Mouse (Mus musculus) heart, embryonic 13.5 days (tissue): ENCODE measurements at regions not wholly inside any gene's neighbourhood (a gene's known extent, or its start where the extent isn't known, plus 50 kb on each side); places are given as distances from the start of the nearest gene placed in this dataset.

Experiments
- ATAC-seq: fragments of 200-750 bp; cut with Nextera tagmentation; 2 replicates; pipeline ENCODE4 v1.8.0; 2017; ENCODE audit warnings: moderate TSS enrichment; ENCODE audit not compliant: insufficient number of reproducible peaks, low FRiP score, low TSS enrichment; ENCODE audit errors: extremely low read depth
- H3K27ac ChIP-seq: fragments of 300-500 bp; sonication (generic); replicated peaks from 2 replicates; pipeline ENCODE4 v1.5.1; 2015; ENCODE audit warnings: moderate library complexity, mild to moderate bottlenecking, inconsistent platforms
- H3K27me3 ChIP-seq: fragments of 300-500 bp; sonication (generic); replicated peaks from 2 replicates; pipeline ENCODE4 v1.6.1; 2015; ENCODE audit warnings: mild to moderate bottlenecking, inconsistent platforms
- H3K36me3 ChIP-seq: fragments of 300-500 bp; sonication (generic); 2 replicates; pipeline ENCODE4 v1.6.1; 2015; ENCODE audit warnings: mild to moderate bottlenecking, inconsistent platforms
- H3K4me1 ChIP-seq: fragments of 300-500 bp; sonication (generic); 2 replicates; pipeline ENCODE4 v1.6.1; 2015; ENCODE audit warnings: inconsistent platforms
- H3K4me2 ChIP-seq: fragments of 300-500 bp; sonication (generic); 2 replicates; pipeline ENCODE4 v1.6.1; 2015; ENCODE audit warnings: inconsistent platforms, mild to moderate bottlenecking, moderate library complexity
- H3K4me3 ChIP-seq: fragments of 300-500 bp; sonication (generic); 2 replicates; pipeline ENCODE4 v1.5.1; 2015; ENCODE audit warnings: moderate library complexity, mild to moderate bottlenecking, inconsistent platforms
- H3K9ac ChIP-seq: fragments of 300-500 bp; sonication (generic); 2 replicates; pipeline ENCODE4 v1.6.1; 2015; ENCODE audit warnings: inconsistent platforms, mild to moderate bottlenecking, moderate library complexity
- H3K9me3 ChIP-seq: fragments of 300-500 bp; sonication (generic); 2 replicates; pipeline ENCODE4 v1.6.1; 2016; ENCODE audit warnings: inconsistent platforms
- WGBS: fragments of 180-500 bp; shearing (Covaris S2); methylation state at CpG from one replicate; pipeline ENCODE4 v1.1.7; 2015; ENCODE audit warnings: mixed read lengths; 5-methylcytosine and 5-hydroxymethylcytosine counted together

DNA sequence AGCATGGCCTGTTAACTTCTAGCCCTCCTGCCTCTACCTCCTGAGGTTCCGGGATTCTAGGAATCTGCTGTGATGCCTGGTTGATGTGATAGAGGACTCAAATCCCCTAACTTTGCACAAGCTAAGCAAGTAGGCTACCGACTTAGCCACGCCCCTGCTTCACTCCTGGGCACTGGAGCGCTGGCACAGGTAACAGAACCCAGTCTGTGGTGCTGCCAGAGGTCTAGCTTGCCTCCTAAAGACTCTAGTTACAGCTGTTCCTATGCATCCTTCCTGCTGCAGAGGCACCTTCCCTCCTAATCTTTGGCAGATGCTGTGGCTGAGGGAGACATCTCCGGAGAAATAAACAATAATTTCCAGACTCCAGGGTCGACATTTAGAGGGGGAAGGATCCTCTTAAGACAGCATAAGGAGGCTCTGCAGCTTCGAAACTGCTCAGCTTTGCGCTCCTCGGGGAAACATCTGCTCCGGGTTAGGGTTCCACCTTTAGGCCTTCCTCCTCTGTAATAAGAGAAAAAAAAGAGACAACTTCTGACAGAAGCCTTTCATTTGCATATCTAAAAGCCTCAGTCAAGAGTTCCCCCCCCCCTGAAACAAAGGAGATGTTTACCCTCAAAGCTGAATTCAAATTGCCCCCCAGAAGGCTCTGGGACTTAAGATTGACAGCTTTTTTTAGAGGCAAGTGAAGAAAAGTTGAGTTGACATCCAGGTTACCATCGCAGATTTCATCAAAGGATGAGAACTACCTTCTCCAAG is 155.4 kb upstream of the Plekha5 start:
- Histone ChIP-seq H3K27me3 (no peaks in the 10 kb centered on the region), H3K4me1 (no peaks in the 10 kb centered on the region), H3K9ac (no peak overlapping the region), H3K4me2 (no peak overlapping the region), H3K4me3 (no peak overlapping the region), H3K9me3 (no peaks in the 10 kb centered on the region), H3K36me3 (no peaks in the 10 kb centered on the region), H3K27ac (no peak overlapping the region)
- no peak for ATAC-seq
- WGBS, result 34% methylated on average over 11 of the region's 11 CpGs

DNA sequence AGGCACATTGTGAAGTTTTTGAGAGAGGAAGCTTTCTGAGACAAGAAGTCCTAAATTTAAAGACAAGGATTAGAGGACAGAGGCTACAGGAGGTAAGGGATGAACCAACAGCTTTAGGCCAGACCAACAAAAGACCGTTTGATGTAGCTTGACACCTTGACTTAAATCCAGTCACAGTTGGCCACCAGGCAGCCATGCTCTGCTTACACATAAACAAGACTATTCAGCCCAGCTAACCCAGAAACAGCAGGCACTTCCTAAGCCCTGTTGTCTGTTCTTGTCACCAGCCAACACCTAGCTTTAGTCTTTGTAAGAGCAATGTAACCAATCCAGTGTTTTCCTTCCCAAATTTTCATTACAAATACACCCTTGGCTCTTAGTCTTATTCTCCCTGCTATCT is 159.9 kb upstream of the Plekha5 start:
- Histone ChIP-seq H3K9me3 (no peaks in the 10 kb centered on the region), H3K4me2 (no peak overlapping the region), H3K4me3 (no peak overlapping the region), H3K27ac (no peak overlapping the region), H3K36me3 (no peaks in the 10 kb centered on the region), H3K9ac (no peak overlapping the region), H3K27me3 (no peaks in the 10 kb centered on the region), H3K4me1 (no peaks in the 10 kb centered on the region)
- WGBS, result 29% methylated on average over 1 of the region's 1 CpGs
- ATAC-seq, result no peak

- no peak for ATAC-seq
- no peak overlapping the region for H3K4me2 ChIP-seq
- no peaks in the 10 kb centered on the region for H3K36me3 ChIP-seq
- no peak overlapping the region for H3K27ac ChIP-seq
- 74% methylated on average over 1 of the region's 1 CpGs for WGBS
- no peak overlapping the region for H3K9ac ChIP-seq
- H3K27me3 ChIP-seq, result no peaks in the 10 kb centered on the region
- H3K4me3 ChIP-seq, result no peak overlapping the region
- H3K9me3 ChIP-seq, result no peaks in the 10 kb centered on the region
- no peaks in the 10 kb centered on the region for H3K4me1 ChIP-seq
These were observed 162.0 kb upstream of the Plekha5 start for GRCm38 (mm10) chr6:140261813-140262212.

GRCm38 (mm10) chr6:140258761-140259160 is 165.1 kb upstream of the Plekha5 start:
- H3K27ac ChIP-seq, result no peak overlapping the region
- 84% methylated on average over 3 of the region's 3 CpGs for WGBS
- H3K36me3 ChIP-seq, result no peaks in the 10 kb centered on the region
- H3K4me1 ChIP-seq, result no peaks in the 10 kb centered on the region
- ATAC-seq, result no peak
- no peaks in the 10 kb centered on the region for H3K9me3 ChIP-seq
- H3K4me3 ChIP-seq, result no peak overlapping the region
- H3K4me2 ChIP-seq, result no peak overlapping the region
- no peak overlapping the region for H3K9ac ChIP-seq
- no peaks in the 10 kb centered on the region for H3K27me3 ChIP-seq

DNA sequence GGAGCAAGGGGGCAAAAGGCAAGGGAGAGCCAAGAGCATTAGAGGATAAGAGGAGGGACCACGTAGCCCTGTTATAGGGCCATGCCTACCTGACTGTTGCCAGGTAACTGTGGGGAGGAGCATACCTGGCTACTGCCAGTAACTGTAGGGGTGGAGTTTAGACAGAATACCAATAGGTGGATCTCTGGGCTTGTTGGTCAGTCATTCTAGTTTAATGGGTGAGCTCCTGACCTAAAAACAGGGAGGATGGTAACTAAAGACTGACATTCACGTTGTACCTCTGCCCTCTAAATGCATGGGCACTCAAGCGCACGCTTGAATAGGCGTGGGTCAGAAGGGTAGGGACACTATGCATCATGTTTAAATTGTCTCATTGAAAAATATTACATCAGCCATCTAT is 165.8 kb upstream of the Plekha5 start:
- H3K9me3 ChIP-seq, result no peaks in the 10 kb centered on the region
- H3K27me3 ChIP-seq, result no peaks in the 10 kb centered on the region
- H3K27ac ChIP-seq, result no peak overlapping the region
- no peaks in the 10 kb centered on the region for H3K36me3 ChIP-seq
- H3K4me2 ChIP-seq, result no peak overlapping the region
- ATAC-seq, result no peak
- H3K4me3 ChIP-seq, result no peak overlapping the region
- no peaks in the 10 kb centered on the region for H3K4me1 ChIP-seq
- H3K9ac ChIP-seq, result no peak overlapping the region
- 84% methylated on average over 5 of the region's 5 CpGs for WGBS

GRCm38 (mm10) chr6:140251527-140251926 is 172.3 kb upstream of the Plekha5 start:
- no peak overlapping the region for H3K27ac ChIP-seq
- no peak for ATAC-seq
- no peaks in the 10 kb centered on the region for H3K27me3 ChIP-seq
- H3K36me3 ChIP-seq, result no peaks in the 10 kb centered on the region
- no peaks in the 10 kb centered on the region for H3K9me3 ChIP-seq
- H3K9ac ChIP-seq, result no peak overlapping the region
- WGBS, result 78% methylated on average over 4 of the region's 4 CpGs
- no peaks in the 10 kb centered on the region for H3K4me1 ChIP-seq
- H3K4me2 ChIP-seq, result no peak overlapping the region
- no peak overlapping the region for H3K4me3 ChIP-seq

DNA sequence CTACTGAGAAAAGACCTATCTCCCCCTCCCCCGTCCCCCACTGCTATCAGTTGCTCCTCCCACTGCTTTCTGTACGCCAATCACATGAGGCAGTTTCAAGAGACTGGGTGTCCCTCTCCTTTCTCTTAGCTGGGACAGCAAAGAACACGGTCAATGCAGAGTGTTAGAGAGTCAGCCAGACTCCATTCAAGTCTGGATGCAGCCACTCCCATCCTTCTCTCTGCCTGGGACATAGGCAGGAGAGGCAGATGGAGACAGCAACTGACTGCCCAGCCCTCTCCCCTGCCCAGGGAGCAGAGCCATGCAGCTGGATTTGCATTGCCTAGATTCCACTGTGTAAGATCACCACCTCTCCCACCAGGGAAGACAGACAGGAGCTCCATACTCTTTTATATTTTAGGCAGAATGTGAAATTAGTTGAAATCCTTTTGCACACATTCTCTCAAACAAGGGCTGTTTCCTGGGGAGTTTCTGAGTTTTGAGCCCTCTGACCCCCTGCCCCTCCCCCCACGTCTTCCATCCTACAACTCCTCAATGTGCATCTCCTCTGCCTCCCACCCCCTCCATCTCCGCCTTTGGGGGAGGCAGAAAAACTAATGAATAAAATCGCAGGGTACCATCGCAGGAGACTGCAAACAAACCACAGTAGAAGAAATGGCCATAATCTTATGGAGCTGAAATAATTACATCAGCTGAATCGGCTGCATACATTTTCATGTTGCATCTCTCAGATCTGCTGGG is 180.3 kb upstream of the Plekha5 start:
- H3K27me3 ChIP-seq, result no peaks in the 10 kb centered on the region
- H3K27ac ChIP-seq, result no peak overlapping the region
- ATAC-seq, result no peak
- H3K9me3 ChIP-seq, result no peaks in the 10 kb centered on the region
- no peaks in the 10 kb centered on the region for H3K4me1 ChIP-seq
- H3K9ac ChIP-seq, result no peak overlapping the region
- no peak overlapping the region for H3K4me2 ChIP-seq
- no peak overlapping the region for H3K4me3 ChIP-seq
- no peaks in the 10 kb centered on the region for H3K36me3 ChIP-seq
- WGBS, result 41% methylated on average over 8 of the region's 8 CpGs

DNA sequence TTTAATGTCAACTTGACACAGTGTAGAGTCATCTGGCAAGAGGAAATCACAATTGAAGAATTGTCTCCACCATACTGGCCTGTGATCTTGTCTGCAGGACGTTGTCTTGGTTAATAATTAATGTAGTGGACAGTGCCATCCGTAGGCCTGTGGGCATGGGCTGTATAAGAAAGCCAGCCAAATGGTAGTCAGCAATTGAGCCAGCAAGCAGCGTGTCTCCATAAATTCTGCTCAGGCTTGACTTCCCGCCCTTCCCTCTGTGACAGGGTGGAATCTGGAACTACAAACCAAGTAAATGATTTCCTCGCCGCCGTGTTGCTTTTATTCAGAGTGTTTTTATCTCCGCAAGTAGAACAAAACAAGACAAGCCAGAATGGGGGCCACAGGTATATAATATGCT is 184.5 kb upstream of the Plekha5 start:
- no peak overlapping the region for H3K9ac ChIP-seq
- no peaks in the 10 kb centered on the region for H3K9me3 ChIP-seq
- no peaks in the 10 kb centered on the region for H3K36me3 ChIP-seq
- H3K4me3 ChIP-seq, result no peak overlapping the region
- no peaks in the 10 kb centered on the region for H3K27me3 ChIP-seq
- 84% methylated on average over 8 of the region's 8 CpGs for whole genome bisulfite sequencing
- no peak overlapping the region for H3K27ac ChIP-seq
- no peak for ATAC-seq
- no peak overlapping the region for H3K4me2 ChIP-seq
- no peaks in the 10 kb centered on the region for H3K4me1 ChIP-seq

GRCm38 (mm10) chr6:140231537-140231936 is 190.3 kb upstream of the Plcz1 start:
- no peaks in the 10 kb centered on the region; the same call in 1 of the 2 replicates for H3K4me1 ChIP-seq
- WGBS, result 80% methylated on average over 4 of the region's 4 CpGs

GRCm38 (mm10) chr6:140229295-140229694 is 188.0 kb upstream of the Plcz1 start:
- no peak overlapping the region for H3K4me3 ChIP-seq
- no peaks in the 10 kb centered on the region; the same call in 1 of the 2 replicates for H3K4me1 ChIP-seq
- no peak overlapping the region for H3K4me2 ChIP-seq
- H3K27me3 ChIP-seq, result no peaks in the 10 kb centered on the region
- no peak for ATAC-seq
- H3K27ac ChIP-seq, result no peak overlapping the region
- H3K9me3 ChIP-seq, result no peaks in the 10 kb centered on the region; the same call in 1 of the 2 replicates
- H3K9ac ChIP-seq, result no peak overlapping the region
- WGBS, result 56% methylated on average over 9 of the region's 9 CpGs
- H3K36me3 ChIP-seq, result no peaks in the 10 kb centered on the region

More at GRCm38 (mm10) chr6:140231537-140231936, 190.3 kb upstream of the Plcz1 start:
- Histone ChIP-seq H3K27ac (no peak overlapping the region), H3K4me3 (no peak overlapping the region), H3K9me3 (no peaks in the 10 kb centered on the region), H3K27me3 (no peaks in the 10 kb centered on the region), H3K36me3 (no peaks in the 10 kb centered on the region), H3K9ac (no peak overlapping the region), H3K4me2 (no peak overlapping the region)
- no peak for ATAC-seq

DNA sequence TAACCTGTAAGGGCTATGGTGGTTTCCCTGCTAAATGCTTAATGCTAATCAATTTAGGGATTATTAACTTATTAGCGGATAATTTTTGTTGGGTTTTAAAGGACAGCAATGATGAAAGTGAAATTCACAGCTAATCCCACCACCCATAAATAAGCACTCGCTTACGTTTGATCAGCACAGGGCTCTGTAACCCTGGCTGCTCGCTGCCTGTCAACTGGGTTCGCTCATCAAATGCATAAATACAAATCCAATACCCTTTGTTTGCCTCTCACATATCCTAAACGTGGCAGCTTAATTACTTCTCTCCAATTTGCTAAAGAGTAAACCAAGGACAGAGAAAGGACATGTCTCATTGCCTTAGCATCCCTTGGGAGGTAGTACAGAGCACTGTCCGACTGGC is 187.5 kb upstream of the Plcz1 start:
- Histone ChIP-seq H3K4me1 (no peaks in the 10 kb centered on the region; the same call in 1 of the 2 replicates), H3K4me3 (no peak overlapping the region), H3K36me3 (no peaks in the 10 kb centered on the region), H3K27ac (no peak overlapping the region), H3K9me3 (no peaks in the 10 kb centered on the region; the same call in 1 of the 2 replicates), H3K9ac (no peak overlapping the region), H3K27me3 (no peaks in the 10 kb centered on the region), H3K4me2 (no peak overlapping the region)
- 69% methylated on average over 7 of the region's 7 CpGs for WGBS
- ATAC-seq, result no peak
